Mouse (Mus musculus) spleen, adult 2 months (tissue): ENCODE data around the gene Tssk3. TPM values are rescaled to one million over a fixed set of nuclear protein-coding genes. Genes with fewer than 3 reads are reported as not detected.

ENCODE experiments used
- DNase-seq, 2 experiments: peaks; one replicate each; pipeline versions ENCODE4 v3.0.0 to v3.0.0-alpha.2; 2012 to 2021; ENCODE audit warnings: low spot score in 2 of 2, low read depth in 1 of 2
- H3K27ac ChIP-seq: fragments of 200-500 bp; 2 replicates; pipeline ENCODE4 v1.5.1; 2012; ENCODE audit warnings: low read length, inconsistent platforms; ENCODE audit not compliant: insufficient read depth
- H3K27me3 ChIP-seq: fragments of 200-500 bp; 2 replicates; pipeline ENCODE4 v1.6.1; 2012; ENCODE audit warnings: mild to moderate bottlenecking, moderate library complexity, low read length, inconsistent platforms; ENCODE audit not compliant: control insufficient read depth, insufficient read depth
- H3K36me3 ChIP-seq: fragments of 200-500 bp; 2 replicates; pipeline ENCODE4 v1.6.1; 2012; ENCODE audit warnings: mild to moderate bottlenecking, low read length, inconsistent platforms; ENCODE audit not compliant: control insufficient read depth, insufficient read depth
- H3K4me1 ChIP-seq: fragments of 200-500 bp; 2 replicates; pipeline ENCODE4 v1.6.1; 2011; ENCODE audit warnings: inconsistent platforms; ENCODE audit not compliant: control insufficient read depth, insufficient read depth, insufficient read length
- H3K4me3 ChIP-seq: fragments of 200-500 bp; 2 replicates; pipeline ENCODE4 v1.5.1; 2011; ENCODE audit warnings: mild to moderate bottlenecking, inconsistent platforms; ENCODE audit not compliant: insufficient read depth, insufficient read length; ENCODE audit errors: extremely low read depth
- CTCF ChIP-seq: fragments of 200-500 bp; IDR thresholded peaks from 2 replicates; pipeline ENCODE4 v1.5.1; 2011; ENCODE audit warnings: mild to moderate bottlenecking, inconsistent platforms; ENCODE audit not compliant: insufficient read depth, insufficient read length, insufficient replicate concordance; ENCODE audit errors: extremely low read depth
- POLR2A ChIP-seq: fragments of 200-500 bp; IDR thresholded peaks from 2 replicates; pipeline ENCODE4 v1.6.1; 2011; ENCODE audit warnings: low read depth, low read length, inconsistent platforms
- WGBS: fragments of 180-500 bp; shearing (Covaris S2); methylation state at CpG from one replicate; pipeline ENCODE4 v1.1.7; 2018; 5-methylcytosine and 5-hydroxymethylcytosine counted together
- polyA plus RNA-seq: library from polyadenylated mRNA; depleted of rRNA; stranded (reverse); fragments of >200 nt; gene quantifications from 2 replicates; pipeline ENCODE4 v1.2.3, GENCODE M21; 2012; rRNA removed

Tssk3 gene
- polyA plus RNA-seq, 1 experiment, result not detected

DNA sequence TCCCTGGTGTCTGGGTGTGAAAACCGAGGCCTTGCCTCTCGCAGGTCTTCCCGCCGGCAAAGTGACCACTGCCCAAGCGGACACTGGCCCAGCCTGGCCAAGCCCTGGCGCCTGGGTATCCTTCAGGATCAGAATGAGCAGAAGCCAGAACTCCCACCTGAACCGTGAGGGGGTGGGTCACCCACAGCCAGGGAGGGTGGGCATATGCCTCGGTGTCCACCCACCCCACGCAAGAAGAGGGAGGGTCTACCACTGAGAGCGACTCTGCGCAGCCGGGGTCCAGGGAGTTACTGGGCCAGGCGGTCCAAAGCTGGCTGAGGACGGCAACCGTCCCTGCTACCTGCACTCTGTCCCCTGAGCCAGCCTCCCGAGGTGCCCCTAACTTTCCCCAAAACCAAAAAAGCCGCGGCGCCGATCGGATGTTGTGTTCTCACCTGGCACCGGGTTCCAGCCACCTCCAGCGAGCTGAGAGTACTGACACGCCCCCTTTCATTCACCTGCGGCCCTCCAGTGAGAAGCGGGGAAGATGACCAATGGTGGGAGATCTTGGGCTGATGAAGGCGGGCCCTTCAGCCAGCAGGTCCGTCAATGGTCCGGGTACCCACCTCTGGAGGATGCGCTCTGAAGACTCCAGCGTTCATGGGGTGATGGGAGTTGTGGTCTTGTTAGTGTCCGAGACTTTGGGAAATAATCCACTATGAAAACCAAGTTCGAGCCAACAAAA, 50.3 kb downstream of the Tssk3 start, which contains the start of gene Zbtb8b:
Zbtb8b (minus strand) TSS at position 514 of the 724 bp plus-strand sequence.
- H3K27ac ChIP-seq, result no peak within 1 kb of the TSS
- no peaks in the 10 kb centered on the region for H3K36me3 ChIP-seq
- H3K4me3 ChIP-seq, result no peak within 1 kb of the TSS
- H3K27me3 ChIP-seq, result peaks cover 18% of the 10 kb centered on the region
- no peak for TF ChIP-seq CTCF
- TF ChIP-seq POLR2A, result no peak
- WGBS, result 14% methylated on average over 33 of the region's 33 CpGs
- H3K4me1 ChIP-seq, result no peaks in the 10 kb centered on the region
- DNase-seq, result no peak

Other genes starting within 250 kb of the Tssk3 start
- 2.9 and 3.5 TPM in 2 replicates for gene C77080, start 229.6 kb downstream of the Tssk3 start, polyA plus RNA-seq
- 0.63 and 1.00 TPM in 2 replicates for gene Sync, start 203.4 kb downstream of the Tssk3 start, polyA plus RNA-seq
- 16.3 and 16.6 TPM in 2 replicates for gene Rbbp4, start 155.7 kb downstream of the Tssk3 start, polyA plus RNA-seq
- gene Zbtb8os, start 155.3 kb downstream of the Tssk3 start, polyA plus RNA-seq, result 8.2 and 9.2 TPM in 2 replicates
- gene Zbtb8a, start 112.9 kb downstream of the Tssk3 start, polyA plus RNA-seq, result 2.1 and 3.5 TPM in 2 replicates
- 0.02 TPM in 1 of 2 replicates, not detected in the other for gene Zbtb8b, start 50.2 kb downstream of the Tssk3 start, polyA plus RNA-seq
- 20.3 and 31.5 TPM in 2 replicates for gene Bsdc1, start 29.4 kb downstream of the Tssk3 start, polyA plus RNA-seq
- 0.20 and 0.70 TPM in 2 replicates for gene Fam229a, start 168 bp upstream of the Tssk3 start, polyA plus RNA-seq
- gene Marcksl1, start 22.6 kb upstream of the Tssk3 start, polyA plus RNA-seq, result 44.0 and 55.7 TPM in 2 replicates
- gene Hdac1, start 51.7 kb upstream of the Tssk3 start, polyA plus RNA-seq, result 55.1 and 69.0 TPM in 2 replicates
- gene Lck, start 82.6 kb upstream of the Tssk3 start, polyA plus RNA-seq, result 109 and 117 TPM in 2 replicates
- gene Fam167b, start 87.5 kb upstream of the Tssk3 start, polyA plus RNA-seq, result 10.9 and 17.2 TPM in 2 replicates
- 185 and 203 TPM in 2 replicates for gene Eif3i, start 109.6 kb upstream of the Tssk3 start, polyA plus RNA-seq
- 119 and 129 TPM in 2 replicates for gene Tmem234, start 109.6 kb upstream of the Tssk3 start, polyA plus RNA-seq
- 1.4 and 2.8 TPM in 2 replicates for gene Dcdc2b, start 123.2 kb upstream of the Tssk3 start, polyA plus RNA-seq
- gene Iqcc, start 128.1 kb upstream of the Tssk3 start, polyA plus RNA-seq, result 28.3 and 31.3 TPM in 2 replicates
- 16.3 and 19.7 TPM in 2 replicates for gene Ccdc28b, start 132.9 kb upstream of the Tssk3 start, polyA plus RNA-seq
- gene Txlna, start 150.0 kb upstream of the Tssk3 start, polyA plus RNA-seq, result 20.1 and 25.1 TPM in 2 replicates
- gene Kpna6, start 181.7 kb upstream of the Tssk3 start, polyA plus RNA-seq, result 11.9 and 13.2 TPM in 2 replicates
- 28.4 and 33.9 TPM in 2 replicates for gene Tmem39b, start 205.8 kb upstream of the Tssk3 start, polyA plus RNA-seq